Mouse (Mus musculus) natural killer cell, adult 2 months (primary cell): ENCODE data around the gene Kndc1.

ENCODE experiments used
- DNase-seq, 2 experiments: peaks; one replicate each; pipeline ENCODE4 v3.0.0; 2022; ENCODE audit warnings: low spot score in 2 of 2

The Kndc1 gene

GRCm38 (mm10) chr7:139988272-139988671 is 93.8 kb downstream of the Kndc1 start:
- no peak for DNase-seq

- no peak for DNase-seq
Measured at GRCm38 (mm10) chr7:139990864-139991394, 96.4 kb downstream of the Kndc1 start.
